In the genomic region with DNA sequence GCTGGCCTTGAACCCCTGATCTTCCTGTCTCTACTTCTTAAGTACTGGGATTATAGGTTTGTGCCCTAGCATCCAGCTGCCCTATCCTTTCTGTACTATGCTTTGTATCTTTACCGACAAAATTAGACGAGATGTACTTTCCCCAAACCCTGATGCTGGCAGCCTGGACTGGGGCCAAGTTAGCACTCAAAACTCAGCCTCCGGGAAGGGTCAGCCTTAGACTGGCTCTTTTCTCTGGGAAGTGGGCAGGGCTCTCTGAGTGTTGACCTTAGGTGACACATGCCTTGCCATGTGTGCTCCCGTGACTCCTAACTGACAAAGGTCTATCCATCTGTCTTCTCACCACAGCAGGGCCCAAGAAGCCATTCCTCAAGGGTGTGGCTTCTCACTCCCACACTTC, we compare ENCODE assay signal across 27 mouse cellular contexts. TPM values are rescaled to one million over a fixed set of nuclear protein-coding genes. Genes with fewer than 3 reads are reported as not detected.
DNase-seq lines count a peak whose midpoint lies in the region; TF ChIP-seq lines count a peak whose summit lies in the region.
"Had no signal": no experiment of that assay in that cellular context is flagged by ENCODE, and none has a peak within 500 bp of the region (broad histone marks: within the 10 kb centered on the region; RNA-seq: fewer than 3 reads in every experiment).

No protein-coding gene starts in this region.

- H3K4me1 ChIP-seq in kidney, adult 2 months (ENCODE audit: control insufficient read depth, insufficient read depth, low read length): 0 out of 2 replicates have a peak, but pooled peaks cover 2% of the 10 kb centered on the region
- H3K4me1 ChIP-seq: liver, embryonic 15.5 days had no signal

- H3K27ac ChIP-seq in kidney, adult 2 months (ENCODE audit: insufficient read depth, low read depth, low read length): no peak overlapping the region
- H3K27ac ChIP-seq in layer of hippocampus, adult 2 months: peak overlapping the region; percentile 80
- H3K27ac ChIP-seq: forebrain, embryonic 10.5 days; heart, embryonic 13.5 days; hindbrain, embryonic 13.5 days; kidney, postnatal 0 days; left cerebral cortex, adult 2 months; liver, embryonic 15.5 days; macrophage; neural tube, embryonic 13.5 days had no signal

- DNase-seq in kidney, adult 2 months: peak; percentile 38
- no peak for DNase-seq in kidney, adult 18-20 months
- DNase-seq in layer of hippocampus, adult 2 months (ENCODE audit: low spot score in 2 of 2): no peak
- DNase-seq in layer of hippocampus, adult 8-10 months (ENCODE audit: low spot score in 2 of 2): no peak
- peak; percentile 54 for DNase-seq in lung, postnatal 14 days
- DNase-seq in urinary bladder, postnatal 14 days (ENCODE audit: low spot score): no peak
- no peak for DNase-seq in testis, postnatal 14 days (ENCODE audit: low spot score)
- DNase-seq: adrenal gland, postnatal 25 days; cerebellum, adult 11 months; cerebellum, adult 9-11 months; forebrain, postnatal 0 days; gastrocnemius, postnatal 14 days; heart, adult 18-20 months; heart, postnatal 36 days; retina, postnatal 1 day; right cerebral cortex, postnatal 25 days; spleen, adult 18-20 months; thymus, postnatal 14 days had no signal

- no peak for TF ChIP-seq POLR2A in kidney, adult 2 months (IDR thresholded peaks at IDR 0.05; ENCODE audit: low read depth, low read length)

- WGBS in kidney, adult 2 months: 50% methylated on average over 4 of the region's 4 CpGs

- H3K4me3 ChIP-seq in kidney, adult 2 months (ENCODE audit: insufficient read depth, low read depth, low read length): no peak overlapping the region
- no peak overlapping the region for H3K4me3 ChIP-seq in layer of hippocampus, adult 2 months
- H3K4me3 ChIP-seq: forebrain, embryonic 10.5 days; heart, embryonic 13.5 days; hindbrain, embryonic 13.5 days; left cerebral cortex, adult 2 months; liver, embryonic 15.5 days; myocyte; neural tube, embryonic 13.5 days had no signal

- H3K36me3 ChIP-seq in kidney, adult 2 months (ENCODE audit: control insufficient read depth, insufficient read depth, low read length): no peaks in the 10 kb centered on the region
- H3K36me3 ChIP-seq: forebrain, embryonic 10.5 days; heart, embryonic 13.5 days; hindbrain, embryonic 13.5 days; liver, embryonic 15.5 days; neural tube, embryonic 13.5 days had no signal

- no peak for TF ChIP-seq CTCF in kidney, adult 2 months (conservative IDR thresholded peaks at IDR 0.05; ENCODE audit: insufficient read depth, insufficient read length, low read depth, low read length)
- TF ChIP-seq CTCF in layer of hippocampus, adult 2 months (conservative IDR thresholded peaks at IDR 0.05): no peak

- H3K27me3 ChIP-seq in kidney, adult 2 months (replicated peaks; ENCODE audit: control insufficient read depth, insufficient read depth, low read length): no peaks in the 10 kb centered on the region
- H3K27me3 ChIP-seq: heart, embryonic 13.5 days; hindbrain, embryonic 13.5 days; liver, embryonic 15.5 days; neural tube, embryonic 13.5 days had no signal

RNA-seq across cellular contexts. Expression of a gene that starts 16.8 kb away (rescaled TPM):
- polyA plus RNA-seq in kidney, adult 2 months (2012; rRNA removed): 39.0 and 42.9 TPM in 2 replicates
- total RNA-seq in layer of hippocampus, adult 2 months (2021): 100 to 1,000 TPM; 147 to 150 TPM
- 100 to 1,000 TPM; 120 to 137 (median 129) TPM for total RNA-seq in layer of hippocampus, adult 8-10 months (2022)

Comparison
In these comparisons a context has a peak if more than half of its experiments do, and no peak if none do; other contexts are left out.
1. DNase-seq: peak in kidney, adult 2 months (single experiment) and lung, postnatal 14 days (single experiment); none in kidney, adult 18-20 months (single experiment), layer of hippocampus, adult 2 months (0 of 2), layer of hippocampus, adult 8-10 months (0 of 2), urinary bladder, postnatal 14 days (single experiment) and testis, postnatal 14 days (single experiment).